Mouse (Mus musculus): Measurements from ENCODE around the gene Ifna7. TPM values are rescaled to one million over a fixed set of nuclear protein-coding genes. Genes with fewer than 3 reads are reported as not detected.
"Not testable (repeated sequence)": the region's sequence is repeated elsewhere in the genome, so short reads cannot be mapped to it uniquely, and the experiment has no call there.

Ifna7 gene
- polyA plus RNA-seq (2015; fragmentation: Nextera tagmentation; extraction: Ambion mirVana), result not detected in 2 replicates

GRCm38 (mm10) chr4:88815928-88816327 is at the start of gene Ifna7:
Ifna7 (plus strand) TSS chr4:88816228.
- TF ChIP-seq EP300 (IDR thresholded peaks at IDR 0.05; ENCODE audit: low read depth), result no peak
- TF ChIP-seq CTCF (IDR thresholded peaks at IDR 0.05; ENCODE audit: low read depth), result no peak
- 53% methylated on average over 3 of the region's 3 CpGs for WGBS (ENCODE audit: insufficient replicate concordance)
- Histone ChIP-seq H3K4me2 (ENCODE audit: low read depth, low read length) (no peak within 1 kb of the TSS), H3K27ac (ENCODE audit: low read depth) (no peak within 1 kb of the TSS), H3K4me3 (ENCODE audit: low read depth, low read length) (no peak within 1 kb of the TSS), H3K27me3 (ENCODE audit: insufficient read depth, low read length) (no peaks in the 10 kb centered on the region), H3K9ac (replicated peaks) (no peak within 1 kb of the TSS), H3K36me3 (replicated peaks; ENCODE audit: insufficient read depth, low read length) (no peaks in the 10 kb centered on the region), H3K9me3 (ENCODE audit: low read length) (no peaks in the 10 kb centered on the region), H3K4me1 (ENCODE audit: insufficient read depth) (no peaks in the 10 kb centered on the region)
- DNase-seq (no peak), ATAC-seq (no peak)

- not testable (repeated sequence) for H3K27ac ChIP-seq (ENCODE audit: low read depth); ATAC-seq; H3K4me3 ChIP-seq (ENCODE audit: low read depth, low read length); H3K9me3 ChIP-seq (ENCODE audit: low read length); DNase-seq; H3K4me2 ChIP-seq (ENCODE audit: low read depth, low read length); H3K27me3 ChIP-seq (ENCODE audit: insufficient read depth, low read length); H3K9ac ChIP-seq (replicated peaks); H3K4me1 ChIP-seq (ENCODE audit: insufficient read depth); H3K36me3 ChIP-seq (replicated peaks; ENCODE audit: insufficient read depth, low read length)
- no CpG with 5 or more reads among the region's 32 CpGs for WGBS (ENCODE audit: insufficient replicate concordance)
Measured at GRCm38 (mm10) chr4:88773534-88773933, 42.5 kb upstream of the Ifna7 start, which contains the start of gene Gm13290. Gm13290 (plus strand) TSS chr4:88773834.

GRCm38 (mm10) chr4:88776622-88777021 is 39.4 kb upstream of the Ifna7 start, which contains the start of gene Gm13289:
Gm13289 (plus strand) TSS chr4:88776922.
- not testable (repeated sequence) for H3K4me3 ChIP-seq (ENCODE audit: low read depth, low read length); ATAC-seq; H3K4me2 ChIP-seq (ENCODE audit: low read depth, low read length); H3K9me3 ChIP-seq (ENCODE audit: low read length); H3K27me3 ChIP-seq (ENCODE audit: insufficient read depth, low read length); DNase-seq; H3K36me3 ChIP-seq (replicated peaks; ENCODE audit: insufficient read depth, low read length); H3K4me1 ChIP-seq (ENCODE audit: insufficient read depth); H3K9ac ChIP-seq (replicated peaks); H3K27ac ChIP-seq (ENCODE audit: low read depth)
- no CpG with 5 or more reads among the region's 29 CpGs for WGBS (ENCODE audit: insufficient replicate concordance)

- not testable (repeated sequence) for H3K36me3 ChIP-seq (replicated peaks; ENCODE audit: insufficient read depth, low read length); H3K4me1 ChIP-seq (ENCODE audit: insufficient read depth); ATAC-seq; H3K4me3 ChIP-seq (ENCODE audit: low read depth, low read length); H3K27me3 ChIP-seq (ENCODE audit: insufficient read depth, low read length); H3K9me3 ChIP-seq (ENCODE audit: low read length); H3K27ac ChIP-seq (ENCODE audit: low read depth); H3K9ac ChIP-seq (replicated peaks); H3K4me2 ChIP-seq (ENCODE audit: low read depth, low read length); DNase-seq
- whole genome bisulfite sequencing (ENCODE audit: insufficient replicate concordance), result no CpG with 5 or more reads among the region's 29 CpGs
Measured at GRCm38 (mm10) chr4:88779550-88779949, 36.5 kb upstream of the Ifna7 start, which contains the start of gene Gm13272. Gm13272 (plus strand) TSS chr4:88779850.

- not testable (repeated sequence) for H3K9ac ChIP-seq (replicated peaks)
Measured at GRCm38 (mm10) chr4:88780320-88780719, 35.7 kb upstream of the Ifna7 start.

GRCm38 (mm10) chr4:88781831-88782230 is 34.2 kb upstream of the Ifna7 start, which contains the start of gene Ifnz:
Ifnz (plus strand) TSS chr4:88782131.
- H3K36me3 ChIP-seq (replicated peaks; ENCODE audit: insufficient read depth, low read length); H3K9me3 ChIP-seq (ENCODE audit: low read length); H3K9ac ChIP-seq (replicated peaks); H3K4me1 ChIP-seq (ENCODE audit: insufficient read depth); ATAC-seq; DNase-seq; H3K27me3 ChIP-seq (ENCODE audit: insufficient read depth, low read length); H3K4me2 ChIP-seq (ENCODE audit: low read depth, low read length): not testable (repeated sequence)
- H3K27ac ChIP-seq (ENCODE audit: low read depth), result peak within 1 kb of the TSS; percentile 39; the same call in 1 of the 2 replicates
- 0% methylated on average over 1 of the region's 7 CpGs for WGBS (ENCODE audit: insufficient replicate concordance)
- 0 out of 2 replicates have a peak within 1 kb of the TSS, but pooled peaks have one; percentile 19 for H3K4me3 ChIP-seq (ENCODE audit: low read depth, low read length)

More at GRCm38 (mm10) chr4:88780320-88780719, 35.7 kb upstream of the Ifna7 start:
- H3K4me1 ChIP-seq (ENCODE audit: insufficient read depth); H3K9me3 ChIP-seq (ENCODE audit: low read length); H3K27ac ChIP-seq (ENCODE audit: low read depth); H3K27me3 ChIP-seq (ENCODE audit: insufficient read depth, low read length); H3K4me2 ChIP-seq (ENCODE audit: low read depth, low read length); H3K36me3 ChIP-seq (replicated peaks; ENCODE audit: insufficient read depth, low read length); H3K4me3 ChIP-seq (ENCODE audit: low read depth, low read length); DNase-seq; ATAC-seq: not testable (repeated sequence)
- WGBS (ENCODE audit: insufficient replicate concordance), result 47% methylated on average over 11 of the region's 18 CpGs

- not testable (repeated sequence) for H3K4me1 ChIP-seq (ENCODE audit: insufficient read depth); DNase-seq; H3K9ac ChIP-seq (replicated peaks); H3K4me2 ChIP-seq (ENCODE audit: low read depth, low read length); H3K9me3 ChIP-seq (ENCODE audit: low read length); H3K36me3 ChIP-seq (replicated peaks; ENCODE audit: insufficient read depth, low read length); H3K27me3 ChIP-seq (ENCODE audit: insufficient read depth, low read length); ATAC-seq
- 0% methylated on average over 3 of the region's 31 CpGs for WGBS (ENCODE audit: insufficient replicate concordance)
- Histone ChIP-seq H3K27ac (ENCODE audit: low read depth) (peak overlapping the region; percentile 39; the same call in 1 of the 2 replicates), H3K4me3 (ENCODE audit: low read depth, low read length) (0 out of 2 replicates have a peak overlapping the region, but pooled peaks have one; percentile 19)
- TF ChIP-seq CTCF (IDR thresholded peaks at IDR 0.05; ENCODE audit: low read depth), result peak; percentile 26
Measured at GRCm38 (mm10) chr4:88782335-88782734, 33.7 kb upstream of the Ifna7 start.

GRCm38 (mm10) chr4:88785409-88785808 is 30.6 kb upstream of the Ifna7 start, which contains the start of gene Gm13276:
Gm13276 (plus strand) TSS chr4:88785709.
- H3K36me3 ChIP-seq (replicated peaks; ENCODE audit: insufficient read depth, low read length); H3K4me2 ChIP-seq (ENCODE audit: low read depth, low read length); H3K9ac ChIP-seq (replicated peaks); H3K27me3 ChIP-seq (ENCODE audit: insufficient read depth, low read length); DNase-seq; H3K27ac ChIP-seq (ENCODE audit: low read depth); H3K9me3 ChIP-seq (ENCODE audit: low read length); H3K4me1 ChIP-seq (ENCODE audit: insufficient read depth); ATAC-seq; H3K4me3 ChIP-seq (ENCODE audit: low read depth, low read length): not testable (repeated sequence)
- WGBS (ENCODE audit: insufficient replicate concordance), result no CpG with 5 or more reads among the region's 27 CpGs
